Mouse (Mus musculus): ENCODE results near the gene Ing4. TPM values are rescaled to one million over a fixed set of nuclear protein-coding genes. Genes with fewer than 3 reads are reported as not detected.

Gene Ing4
- 98.8 TPM for polyA plus RNA-seq (2017; shearing (Covaris generic))

DNA sequence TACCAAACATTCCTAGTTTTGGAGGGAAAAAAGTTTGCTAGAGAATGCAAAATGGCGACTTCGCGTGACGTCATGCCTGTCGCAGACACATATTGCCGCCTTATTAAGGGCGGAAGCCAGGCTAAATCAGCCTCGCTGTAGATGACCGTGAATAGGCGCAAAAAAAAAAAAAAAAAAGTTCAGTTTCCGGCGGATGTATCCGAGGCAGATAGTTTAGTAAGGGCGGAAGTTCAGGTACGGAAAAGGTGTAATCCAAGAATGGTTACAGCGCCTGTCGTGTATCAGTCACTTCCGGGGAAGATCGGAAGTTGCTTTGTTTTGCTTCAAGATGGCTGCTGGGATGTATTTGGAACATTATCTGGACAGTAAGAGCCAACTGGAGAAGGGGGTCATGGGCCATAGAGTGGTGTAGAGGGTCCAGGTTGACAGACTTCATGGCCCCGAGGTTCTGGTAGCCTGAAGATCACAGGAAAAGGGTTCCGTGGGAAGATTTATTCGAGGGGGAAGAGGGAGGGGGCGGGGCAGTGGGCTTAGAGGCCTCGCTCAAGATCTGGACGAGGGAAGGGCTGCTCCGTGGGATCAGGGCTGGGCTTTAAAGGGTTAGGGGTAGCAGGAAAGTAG is at the start of gene Ing4:
Gene Ing4 (plus strand): TSS at position 228 of the 621 bp plus-strand sequence.

DNA sequence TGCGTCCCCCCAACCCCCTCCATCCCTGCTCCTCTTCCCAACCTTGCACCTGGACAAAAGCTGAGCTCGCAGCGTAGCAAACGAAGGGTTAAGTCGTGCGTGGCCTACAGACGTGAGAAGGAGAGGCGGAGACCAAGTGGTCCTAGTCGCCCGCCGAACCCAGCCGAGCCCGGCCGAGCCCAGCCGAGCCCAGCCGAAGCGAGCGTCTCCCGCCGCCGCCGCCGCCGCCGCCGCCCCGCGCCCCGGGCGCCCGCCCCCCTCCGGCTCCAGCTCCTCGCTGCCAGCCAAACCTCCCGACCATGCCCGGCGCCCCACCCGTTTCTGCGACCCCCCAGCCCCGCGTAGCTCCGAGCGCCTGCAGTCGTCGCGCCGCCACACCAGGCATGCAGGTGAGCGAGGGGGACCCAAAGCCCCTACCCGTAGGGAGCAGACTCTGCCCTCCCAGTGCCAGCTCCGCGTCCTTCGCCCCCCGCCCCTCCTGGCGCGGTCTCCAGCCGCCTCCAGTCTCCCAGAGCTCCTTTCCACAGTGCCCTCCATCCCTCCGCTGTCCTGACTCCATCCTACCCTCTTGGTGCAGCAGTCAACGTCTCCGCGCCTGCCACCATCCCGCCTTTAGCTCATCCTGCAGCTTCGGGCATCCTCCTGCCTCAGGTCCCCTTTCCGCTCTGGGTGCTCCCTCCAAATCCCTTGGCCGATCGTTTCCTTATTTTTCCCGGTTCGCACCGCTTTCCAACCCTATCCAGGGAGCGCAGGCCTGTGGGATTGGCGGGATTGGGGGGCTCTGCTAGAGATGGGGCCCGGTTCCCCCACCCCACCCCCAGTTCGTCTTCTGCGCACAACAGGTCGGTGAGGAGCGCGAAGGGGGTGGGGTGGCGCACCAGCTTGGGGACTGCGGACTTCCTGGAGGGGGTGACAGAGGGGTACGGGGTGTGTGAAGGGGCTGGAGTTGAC is 42.7 kb upstream of the Ing4 start, which contains the start of gene Pianp:
Gene Pianp (plus strand): TSS at position 144 of the 951 bp plus-strand sequence.

DNA sequence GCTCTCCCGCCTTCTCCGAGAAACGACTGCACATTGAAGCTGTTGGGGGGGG is 30.6 kb upstream of the Ing4 start, which contains the start of gene Zfp384:
Gene Zfp384 (plus strand): TSS at position 17 of the 52 bp plus-strand sequence.

DNA sequence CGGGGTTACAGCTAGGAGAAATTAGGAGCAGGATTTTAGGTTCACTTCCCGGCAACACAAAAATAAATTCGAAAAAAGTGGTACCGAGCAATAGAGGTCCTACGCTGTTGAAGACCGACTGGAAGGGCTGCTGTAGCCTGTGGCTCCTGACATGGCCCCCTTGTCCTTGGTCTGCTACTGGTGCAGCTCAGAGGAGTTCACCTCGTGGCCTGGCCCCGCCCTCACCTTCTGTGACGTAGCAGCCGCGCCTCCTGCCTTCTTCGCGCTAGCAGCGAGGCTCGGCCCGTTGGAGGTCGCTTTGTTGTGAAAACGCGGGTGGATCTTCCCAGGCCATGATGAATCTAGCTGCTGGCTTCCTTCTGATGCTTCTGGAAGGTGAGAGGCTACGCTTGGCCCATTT is 10.1 kb downstream of the Ing4 start, which contains the start of gene Acrbp:
Gene Acrbp (plus strand): TSS at position 12 of the 400 bp plus-strand sequence.

DNA sequence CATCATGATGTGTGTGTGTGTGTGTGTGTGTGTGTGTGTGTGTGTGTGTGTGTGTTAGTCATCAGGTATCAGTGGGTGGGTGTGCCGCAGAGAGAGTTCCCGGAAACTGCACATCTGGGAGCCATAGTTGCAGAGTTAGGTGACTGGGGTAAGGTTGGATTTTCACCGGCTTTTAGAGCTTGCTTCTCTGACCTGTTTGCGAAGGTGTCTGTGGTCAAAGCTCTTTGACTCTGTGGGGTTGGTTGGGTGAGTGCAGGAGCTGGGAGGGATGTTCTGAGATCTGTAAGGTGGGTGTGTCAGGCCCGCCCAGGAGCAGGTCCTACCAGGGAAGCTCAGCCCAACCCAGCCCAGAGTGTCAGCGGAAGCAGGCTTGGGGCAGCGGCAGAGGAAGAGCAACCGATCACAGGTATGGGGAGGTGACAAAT is 28.0 kb downstream of the Ing4 start, which contains the start of gene Lpar5:
Gene Lpar5 (plus strand): TSS at position 350 of the 425 bp plus-strand sequence.

DNA sequence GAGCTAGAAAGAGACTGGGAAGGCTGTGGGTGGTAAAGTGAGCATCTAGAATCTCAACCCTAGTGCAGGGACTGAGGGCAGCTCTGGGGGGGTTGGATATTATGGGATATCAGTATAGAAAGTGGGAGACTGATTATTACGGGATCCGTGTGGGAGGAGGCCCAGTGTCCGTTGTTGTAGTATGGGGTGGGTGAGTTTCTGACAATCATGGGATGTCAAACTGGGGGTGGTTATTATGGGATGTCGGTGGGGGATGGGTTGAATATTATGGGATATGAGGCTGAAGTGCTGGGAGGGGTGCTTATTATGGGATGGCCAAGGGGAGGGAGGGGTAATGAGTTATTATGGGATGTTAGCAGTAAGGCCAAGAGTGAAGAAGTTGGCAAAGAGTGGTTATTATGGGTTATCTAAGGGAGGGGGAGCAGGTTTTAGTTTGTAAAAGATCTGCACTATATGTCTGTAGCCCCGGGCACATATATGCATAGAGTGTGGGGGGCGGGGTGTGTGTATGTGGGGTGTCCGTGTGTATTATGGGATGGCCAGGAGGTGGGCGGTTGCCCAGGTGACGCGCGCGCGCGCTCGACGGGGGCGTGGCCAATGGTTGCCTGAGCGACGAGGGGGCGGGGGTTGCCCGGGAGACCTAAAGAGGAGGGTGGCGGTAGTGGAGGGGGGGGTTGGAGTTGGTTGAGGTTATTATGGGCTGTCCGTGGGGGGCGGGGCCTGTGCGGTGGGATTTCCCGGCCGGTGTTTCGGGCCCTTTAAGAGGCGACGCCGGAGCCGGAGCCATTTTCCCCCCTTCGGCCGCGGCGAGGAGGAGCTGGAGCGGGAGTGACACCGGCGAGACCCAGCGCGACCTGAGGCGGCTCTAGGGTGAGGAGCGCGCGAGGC is 56.1 kb downstream of the Ing4 start, which contains the start of gene Chd4:
Gene Chd4 (plus strand): TSS at position 591 of the 888 bp plus-strand sequence.

Other genes with a start within 250 kb of the Ing4 start
- 2.7 TPM for gene Spsb2, start 231.1 kb upstream of the Ing4 start, polyA plus RNA-seq (2017; shearing (Covaris generic))
- gene Tpi1, start 225.5 kb upstream of the Ing4 start, polyA plus RNA-seq (2017; shearing (Covaris generic)) = 94.6 TPM
- 116 TPM for gene Usp5, start 210.3 kb upstream of the Ing4 start, polyA plus RNA-seq (2017; shearing (Covaris generic))
- gene Cdca3, start 210.2 kb upstream of the Ing4 start, polyA plus RNA-seq (2017; shearing (Covaris generic)) = 6.9 TPM
- not detected for gene Gnb3, start 199.5 kb upstream of the Ing4 start, polyA plus RNA-seq (2017; shearing (Covaris generic))
- 0.20 TPM for gene P3h3, start 182.0 kb upstream of the Ing4 start, polyA plus RNA-seq (2017; shearing (Covaris generic))
- 0.38 TPM for gene Gpr162, start 175.8 kb upstream of the Ing4 start, polyA plus RNA-seq (2017; shearing (Covaris generic))
- gene Cd4, start 151.5 kb upstream of the Ing4 start, polyA plus RNA-seq (2017; shearing (Covaris generic)) = 401 TPM
- gene Lag3, start 128.1 kb upstream of the Ing4 start, polyA plus RNA-seq (2017; shearing (Covaris generic)) = 3.4 TPM
- 36.6 TPM for gene Ptms, start 119.7 kb upstream of the Ing4 start, polyA plus RNA-seq (2017; shearing (Covaris generic))
- 200 TPM for gene Mlf2, start 108.4 kb upstream of the Ing4 start, polyA plus RNA-seq (2017; shearing (Covaris generic))
- gene Cops7a, start 74.2 kb upstream of the Ing4 start, polyA plus RNA-seq (2017; shearing (Covaris generic)) = 84.6 TPM
- gene Pianp, start 43.1 kb upstream of the Ing4 start, polyA plus RNA-seq (2017; shearing (Covaris generic)) = 0.48 TPM
- gene Zfp384, start 30.6 kb upstream of the Ing4 start, polyA plus RNA-seq (2017; shearing (Covaris generic)) = 73.2 TPM
- 18.6 TPM for gene Acrbp, start 9.9 kb downstream of the Ing4 start, polyA plus RNA-seq (2017; shearing (Covaris generic))
- gene Lpar5, start 28.2 kb downstream of the Ing4 start, polyA plus RNA-seq (2017; shearing (Covaris generic)) = 22.7 TPM
- gene Chd4, start 56.2 kb downstream of the Ing4 start, polyA plus RNA-seq (2017; shearing (Covaris generic)) = 61.1 TPM
- 54.0 TPM for gene Nop2, start 92.1 kb downstream of the Ing4 start, polyA plus RNA-seq (2017; shearing (Covaris generic))
- 24.0 TPM for gene Iffo1, start 105.5 kb downstream of the Ing4 start, polyA plus RNA-seq (2017; shearing (Covaris generic))
- 231 TPM for gene Gapdh, start 126.7 kb downstream of the Ing4 start, polyA plus RNA-seq (2017; shearing (Covaris generic))
- 23.5 TPM for gene Ncapd2, start 151.9 kb downstream of the Ing4 start, polyA plus RNA-seq (2017; shearing (Covaris generic))
- 89.7 TPM for gene Mrpl51, start 152.0 kb downstream of the Ing4 start, polyA plus RNA-seq (2017; shearing (Covaris generic))
- 56.3 TPM for gene Vamp1, start 175.8 kb downstream of the Ing4 start, polyA plus RNA-seq (2017; shearing (Covaris generic))
- gene Tapbpl, start 192.1 kb downstream of the Ing4 start, polyA plus RNA-seq (2017; shearing (Covaris generic)) = 105 TPM
- 602 TPM for gene Cd27, start 197.2 kb downstream of the Ing4 start, polyA plus RNA-seq (2017; shearing (Covaris generic))
- 1.3 TPM for gene Tuba3a, start 246.3 kb downstream of the Ing4 start, polyA plus RNA-seq (2017; shearing (Covaris generic))

Data from CD4-positive, CD25-positive, alpha-beta regulatory T cell (primary cell).